Mouse (Mus musculus) CH12.LX (cell line): ENCODE measurements around the gene Phf12. TPM values are rescaled to one million over a fixed set of nuclear protein-coding genes. Genes with fewer than 3 reads are reported as not detected.

Source experiments
- DNase-seq: peaks from one replicate; pipeline ENCODE4 v3.0.0-alpha.2; 2013; ENCODE audit errors: extremely low read depth
- H3K27ac ChIP-seq: 2 replicates; pipeline ENCODE4 v1.5.1; 2012; ENCODE audit warnings: low read depth, mild to moderate bottlenecking, control low read depth, moderate library complexity; ENCODE audit not compliant: insufficient read depth
- H3K27me3 ChIP-seq: replicated peaks from 2 replicates; pipeline ENCODE3; 2012; ENCODE audit warnings: inconsistent platforms
- H3K36me3 ChIP-seq, 2 experiments: replicated peaks in 1 of 2; 2 replicates each; pipeline versions ENCODE3 to v1.6.1; 2012; ENCODE audit warnings: inconsistent platforms in 1 of 2, low read length in 1 of 2, mild to moderate bottlenecking in 1 of 2, mixed read lengths in 1 of 2, moderate library complexity in 1 of 2; ENCODE audit not compliant: control insufficient read depth in 1 of 2, insufficient read depth in 1 of 2
- H3K4me1 ChIP-seq, 2 experiments: 2 replicates each; pipeline ENCODE4 v1.6.1; 2012; ENCODE audit warnings: inconsistent platforms in 1 of 2, moderate library complexity in 1 of 2; ENCODE audit not compliant: insufficient read depth in 2 of 2, control insufficient read depth in 1 of 2
- H3K4me2 ChIP-seq: 2 replicates; pipeline ENCODE4 v1.6.1; 2012; ENCODE audit warnings: low read depth, mild to moderate bottlenecking, control low read depth; ENCODE audit not compliant: poor library complexity, insufficient read depth, severe bottlenecking
- H3K4me3 ChIP-seq, 3 experiments: fragments of 150-350 bp in 1 of 3; sonication (generic) in 1 of 3; replicated peaks in 1 of 3; 2 replicates each; pipeline versions ENCODE3 to v1.5.1; 2011 to 2012; ENCODE audit warnings: low read depth in 2 of 3, low read length in 2 of 3, mild to moderate bottlenecking in 2 of 3, moderate library complexity in 2 of 3, control low read depth in 1 of 3, improper control_type of control experiment in 1 of 3, inconsistent platforms in 1 of 3, mixed read lengths in 1 of 3; ENCODE audit not compliant: poor library complexity in 1 of 3
- H3K79me2 ChIP-seq: replicated peaks from 2 replicates; pipeline ENCODE4 v1.6.1; 2012; ENCODE audit warnings: mild to moderate bottlenecking, moderate library complexity; ENCODE audit not compliant: control insufficient read depth, poor library complexity, insufficient read depth, severe bottlenecking; ENCODE audit errors: extremely low read depth
- H3K9ac ChIP-seq: 2 replicates; pipeline ENCODE4 v1.6.1; 2012; ENCODE audit warnings: low read depth, mild to moderate bottlenecking, control low read depth, moderate library complexity; ENCODE audit not compliant: insufficient read depth
- H3K9me3 ChIP-seq: replicated peaks from 2 replicates; pipeline ENCODE3; 2012; ENCODE audit warnings: low read length, inconsistent platforms, mixed read lengths
- E2F4 ChIP-seq: IDR thresholded peaks from 2 replicates; pipeline ENCODE4 v1.6.1; 2011; ENCODE audit warnings: low read depth, low read length, improper control_type of control experiment; ENCODE audit not compliant: insufficient replicate concordance
- ELF1 ChIP-seq: IDR thresholded peaks from 2 replicates; pipeline ENCODE4 v1.6.1; 2014; ENCODE audit warnings: low read depth, mild to moderate bottlenecking, inconsistent platforms, low read length, improper control_type of control experiment
- GABPA ChIP-seq: IDR thresholded peaks from 2 replicates; pipeline ENCODE4 v1.6.1; 2012; ENCODE audit warnings: low read depth, low read length, improper control_type of control experiment, inconsistent platforms; ENCODE audit not compliant: insufficient replicate concordance
- HCFC1 ChIP-seq: IDR thresholded peaks from 2 replicates; pipeline ENCODE4 v1.6.1; 2012; ENCODE audit warnings: low read depth, mild to moderate bottlenecking, inconsistent platforms, low read length, improper control_type of control experiment
- IRF4 ChIP-seq: IDR thresholded peaks from 2 replicates; pipeline ENCODE4 v1.6.1; 2014; ENCODE audit warnings: low read depth, mild to moderate bottlenecking, inconsistent platforms, low read length, improper control_type of control experiment
- MAX ChIP-seq: IDR thresholded peaks from 2 replicates; pipeline ENCODE4 v1.6.1; 2011; ENCODE audit warnings: low read length, improper control_type of control experiment
- MEF2A ChIP-seq: IDR thresholded peaks from 2 replicates; pipeline ENCODE4 v1.6.1; 2014; ENCODE audit warnings: low read depth, mild to moderate bottlenecking, inconsistent platforms, low read length, improper control_type of control experiment, borderline replicate concordance
- MXI1 ChIP-seq: IDR thresholded peaks from 2 replicates; pipeline ENCODE4 v1.6.1; 2011; ENCODE audit warnings: mild to moderate bottlenecking, low read depth, low read length, improper control_type of control experiment
- NRF1 ChIP-seq: IDR thresholded peaks from 2 replicates; pipeline ENCODE4 v1.6.1; 2014; ENCODE audit warnings: low read depth, mild to moderate bottlenecking, inconsistent platforms, low read length, improper control_type of control experiment, moderate library complexity
- POLR2A ChIP-seq: IDR thresholded peaks from 2 replicates; pipeline ENCODE4 v1.6.1; 2011; ENCODE audit warnings: low read depth, mild to moderate bottlenecking, improper control_type of control experiment, low read length
- RAD21 ChIP-seq: IDR thresholded peaks from 2 replicates; pipeline ENCODE4 v1.6.1; 2011; ENCODE audit warnings: low read depth, mild to moderate bottlenecking, low read length, improper control_type of control experiment, moderate library complexity
- SMC3 ChIP-seq: IDR thresholded peaks from 2 replicates; pipeline ENCODE4 v1.6.1; 2011; ENCODE audit warnings: low read depth, low read length, improper control_type of control experiment
- TBP ChIP-seq: conservative IDR thresholded peaks from 2 replicates; pipeline ENCODE4 v1.6.1; 2011; ENCODE audit warnings: low read depth, low read length, improper control_type of control experiment
- TCF12 ChIP-seq: IDR thresholded peaks from 2 replicates; pipeline ENCODE4 v1.6.1; 2014; ENCODE audit warnings: low read depth, mild to moderate bottlenecking, inconsistent platforms, low read length, improper control_type of control experiment
- dilution Hi-C: fragments of 300-500 bp; cut with MboI; formaldehyde crosslinking; loops from 2 replicates; pipeline ENCODE4 v1.14.3; 2020; ENCODE audit warnings: low sequenced_read_pairs; ENCODE audit not compliant: extremely low pct_unique_long_range_greater_than_20kb, extremely low pct_ligation_motif_present
- in situ Hi-C: fragments of 300-500 bp; cut with MboI; formaldehyde crosslinking; loops from 3 replicates; pipeline ENCODE4 v1.14.3; 2019; ENCODE audit warnings: low sequenced_read_pairs, low pct_ligation_motif_present, low pct_unique_long_range_greater_than_20kb, mixed read lengths
- polyA plus RNA-seq: library from polyadenylated mRNA; unstranded; fragments of >175 nt; gene quantifications from 2 replicates; pipeline ENCODE4 v1.2.1, GENCODE M21; 2012; ENCODE audit warnings: low read depth; ENCODE audit not compliant: insufficient read length
- total RNA-seq, 2 experiments: library from RNA; depleted of rRNA; stranded (reverse); fragments of 300-350 nt in 1 of 2; fragments of >200 nt in 1 of 2; gene quantifications; 2 replicates each; pipeline ENCODE4 v1.2.3; 2012 to 2014

Phf12 gene
- total and polyA plus RNA-seq, 3 experiments: 10.7 to 59.7 (median 30.5) TPM

GRCm38 (mm10) chr11:78073577-78074276 is 91.2 kb downstream of the Phf12 start:
- Histone ChIP-seq H3K4me3 (no peak overlapping the region), H3K9me3 (no peaks in the 10 kb centered on the region), H3K79me2 (peaks cover 4% of the 10 kb centered on the region), H3K9ac (no peak overlapping the region), H3K36me3 (peaks cover 50 to 82% of the 10 kb centered on the region in 2 experiments), H3K4me1 (peaks cover 0 to 4% of the 10 kb centered on the region in 2 experiments; a peak in 1 of 4 replicates), H3K27ac (no peak overlapping the region), H3K27me3 (no peaks in the 10 kb centered on the region), H3K4me2 (no peak overlapping the region)
- no peak for DNase-seq
- in situ Hi-C loops: no loop called here
- TF ChIP-seq TCF12 (no peak), MEF2A (no peak), SMC3 (no peak), RAD21 (no peak), ELF1 (no peak), HCFC1 (no peak), MAX (no peak), GABPA (no peak)
- dilution Hi-C loops: no loop called here

DNA sequence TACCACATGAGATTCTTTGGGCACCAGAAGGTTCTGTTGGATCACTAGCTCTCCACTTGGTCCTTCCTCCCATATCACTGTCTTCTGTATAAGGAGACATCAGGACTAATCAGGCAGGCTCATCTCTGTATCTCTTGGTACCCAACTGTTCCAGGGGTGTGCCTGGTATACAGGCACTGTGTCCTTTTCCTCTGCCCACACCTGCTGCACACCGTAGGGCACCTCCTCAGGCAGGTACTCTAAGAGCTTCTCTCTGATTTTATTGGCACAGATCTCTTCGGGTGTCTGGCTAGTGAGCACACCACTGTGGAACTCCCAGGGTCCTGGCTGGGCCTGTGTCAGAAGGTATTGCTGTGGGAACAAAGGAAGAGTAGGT is 91.7 kb downstream of the Phf12 start:
- in situ Hi-C loops: no loop called here
- Histone ChIP-seq H3K4me2 (no peak overlapping the region), H3K36me3 (peaks cover 50 to 86% of the 10 kb centered on the region in 2 experiments), H3K4me1 (peaks cover 4 to 9% of the 10 kb centered on the region in 2 experiments), H3K9ac (no peak overlapping the region), H3K9me3 (no peaks in the 10 kb centered on the region), H3K27me3 (no peaks in the 10 kb centered on the region), H3K27ac (no peak overlapping the region), H3K4me3 (no peak overlapping the region), H3K79me2 (peaks cover 10% of the 10 kb centered on the region)
- TF ChIP-seq GABPA (no peak), MXI1 (no peak), POLR2A (no peak), E2F4 (no peak), IRF4 (no peak), TBP (no peak), TCF12 (no peak), NRF1 (no peak), ELF1 (no peak)
- dilution Hi-C loops: no loop called here
- DNase-seq: no peak
